Mouse (Mus musculus) lung, postnatal 0 days (tissue): ENCODE measurements around the gene Ifna1. TPM values are rescaled to one million over a fixed set of nuclear protein-coding genes. Genes with fewer than 3 reads are reported as not detected.

Experiments
- ATAC-seq: fragments of 200-750 bp; cut with Nextera tagmentation; 2 replicates; pipeline ENCODE4 v1.8.0; 2017; ENCODE audit warnings: moderate library complexity
- DNase-seq: peaks from one replicate; pipeline ENCODE4 v3.0.0-alpha.2; 2016; ENCODE audit warnings: low spot score
- H3K27ac ChIP-seq: fragments of 300-500 bp; sonication (generic); 2 replicates; pipeline ENCODE4 v1.5.1; 2014; ENCODE audit warnings: antibody characterized with exemption, mild to moderate bottlenecking, low read length, mixed read lengths
- H3K27me3 ChIP-seq: fragments of 300-500 bp; sonication (generic); replicated peaks from 2 replicates; pipeline ENCODE4 v1.6.1; 2014; ENCODE audit warnings: low read length, mixed read lengths; ENCODE audit not compliant: insufficient read depth
- H3K36me3 ChIP-seq: fragments of 300-500 bp; sonication (generic); 2 replicates; pipeline ENCODE4 v1.6.1; 2014; ENCODE audit warnings: low read length, mixed read lengths; ENCODE audit not compliant: insufficient read depth
- H3K4me1 ChIP-seq: fragments of 300-500 bp; sonication (generic); 2 replicates; pipeline ENCODE4 v1.6.1; 2014; ENCODE audit warnings: antibody characterized with exemption, low read depth, low read length, mixed read lengths; ENCODE audit not compliant: insufficient read depth
- H3K4me2 ChIP-seq: fragments of 300-500 bp; sonication (generic); replicated peaks from 2 replicates; pipeline ENCODE4 v1.6.1; 2014; ENCODE audit warnings: low read depth, mild to moderate bottlenecking, low read length, moderate library complexity, mixed read lengths
- H3K4me3 ChIP-seq: fragments of 300-500 bp; sonication (generic); 2 replicates; pipeline ENCODE4 v1.5.1; 2014; ENCODE audit warnings: low read depth, low read length
- H3K9ac ChIP-seq: fragments of 300-500 bp; sonication (generic); replicated peaks from 2 replicates; pipeline ENCODE4 v1.6.1; 2014; ENCODE audit warnings: low read depth, mild to moderate bottlenecking
- H3K9me3 ChIP-seq: fragments of 300-500 bp; sonication (generic); 2 replicates; pipeline ENCODE4 v1.6.1; 2016; ENCODE audit warnings: low read length, mixed read lengths
- CTCF ChIP-seq: IDR thresholded peaks from 2 replicates; pipeline ENCODE4 v1.5.1; 2016; ENCODE audit warnings: antibody characterized with exemption, mild to moderate bottlenecking
- EP300 ChIP-seq: IDR thresholded peaks from 2 replicates; pipeline ENCODE4 v1.6.1; 2016; ENCODE audit warnings: antibody characterized with exemption, mild to moderate bottlenecking, control low read depth
- WGBS: fragments of 180-500 bp; shearing (Covaris S2); extraction: QIAGEN DNeasy Blood & Tissue Kit; methylation state at CpG from one replicate; pipeline ENCODE4 v1.1.7; 2014; 5-methylcytosine and 5-hydroxymethylcytosine counted together
- polyA plus RNA-seq: library from polyadenylated mRNA; unstranded; fragments of >200 nt; fragmentation: Nextera tagmentation; extraction: Ambion mirVana; gene quantifications from 2 replicates; pipeline ENCODE4 v1.2.1, GENCODE M21; 2015

Ifna1 gene
- polyA plus RNA-seq, 1 experiment from 2014 or later, result not detected

DNA sequence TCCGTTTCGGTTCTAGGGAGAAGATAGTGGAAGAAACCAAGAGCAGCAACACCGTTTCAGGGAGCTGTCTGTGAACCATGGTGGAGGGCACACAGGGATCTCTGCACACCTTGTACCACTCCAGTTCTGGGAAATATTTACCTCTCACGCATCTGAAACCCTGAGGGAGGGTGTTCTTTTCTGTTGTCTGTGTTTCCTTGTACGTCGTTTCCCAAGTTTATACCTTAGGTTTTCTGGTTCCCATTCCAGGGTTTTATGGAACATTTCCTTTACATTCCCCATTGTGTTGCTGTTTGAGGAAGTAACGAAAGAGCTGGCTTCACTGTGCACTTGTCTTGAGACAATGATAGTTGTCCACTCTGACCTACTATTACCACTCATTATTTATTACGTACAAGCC is 30.2 kb downstream of the Ifna1 start, which contains the start of gene Ifne:
Ifne (minus strand) TSS at position 101 of the 400 bp plus-strand sequence.
- no peak for ATAC-seq
- 80% methylated on average over 8 of the region's 8 CpGs for WGBS

DNA sequence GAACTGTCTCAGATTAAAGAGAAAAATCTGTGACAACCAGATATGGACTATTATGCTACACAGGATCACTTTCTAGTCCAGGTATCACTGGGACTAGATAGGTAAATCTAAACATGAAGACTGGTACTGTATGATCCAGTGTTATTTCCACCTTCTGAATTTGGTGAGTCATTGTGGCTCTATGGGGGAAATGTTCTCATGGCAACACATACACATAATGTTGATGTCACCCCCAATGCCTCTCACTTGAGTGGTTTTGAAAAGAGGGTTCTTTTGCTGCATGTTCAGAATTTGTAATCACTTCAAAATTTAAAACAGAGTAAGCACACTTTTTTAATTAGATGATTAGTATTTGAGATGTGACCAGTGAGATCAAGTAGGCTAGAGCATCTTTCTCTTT is 38.3 kb downstream of the Ifna1 start:
- Histone ChIP-seq H3K4me3 (no peak overlapping the region), H3K27ac (no peak overlapping the region), H3K4me2 (no peak overlapping the region), H3K4me1 (no peaks in the 10 kb centered on the region), H3K9ac (no peak overlapping the region), H3K36me3 (no peaks in the 10 kb centered on the region), H3K27me3 (no peaks in the 10 kb centered on the region), H3K9me3 (no peaks in the 10 kb centered on the region)
- TF ChIP-seq EP300, result no peak
- no peak for TF ChIP-seq CTCF
- DNase-seq (no peak), ATAC-seq (no peak)

More for the DNA sequence above, 30.2 kb downstream of the Ifna1 start, which contains the start of gene Ifne:
- Histone ChIP-seq H3K4me2 (no peak within 1 kb of the TSS), H3K9ac (no peak within 1 kb of the TSS), H3K4me3 (no peak within 1 kb of the TSS), H3K4me1 (no peaks in the 10 kb centered on the region), H3K9me3 (no peaks in the 10 kb centered on the region), H3K27me3 (no peaks in the 10 kb centered on the region), H3K27ac (no peak within 1 kb of the TSS), H3K36me3 (no peaks in the 10 kb centered on the region)
- DNase-seq, result no peak
- TF ChIP-seq EP300, result no peak
- TF ChIP-seq CTCF, result no peak

DNA sequence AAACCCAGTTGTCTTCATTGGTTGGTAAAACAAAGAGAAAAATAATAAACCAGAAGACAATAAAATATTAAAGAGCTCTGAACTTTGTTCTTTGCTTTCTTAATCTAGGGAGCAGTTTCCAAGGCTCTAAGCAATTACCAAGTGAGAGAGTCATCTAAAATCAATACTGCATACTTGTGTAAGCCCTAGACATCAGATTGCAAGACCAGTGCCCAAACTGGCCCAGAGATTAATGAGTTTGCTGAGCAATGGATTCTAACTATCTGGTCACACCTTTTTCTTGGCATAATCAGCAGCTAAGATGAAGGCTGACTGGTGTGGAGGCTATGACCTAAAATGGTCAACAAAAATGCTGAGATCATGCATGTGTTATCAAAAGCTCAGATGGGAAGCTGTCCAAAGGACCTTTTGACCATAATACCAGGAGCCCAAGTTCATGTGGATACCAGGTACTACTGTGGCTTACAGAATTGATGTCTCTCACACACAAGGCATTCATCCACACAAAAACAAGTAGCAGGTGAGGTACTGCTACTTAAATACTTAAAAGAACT is 43.4 kb downstream of the Ifna1 start:
- Histone ChIP-seq H3K9me3 (no peaks in the 10 kb centered on the region), H3K4me1 (no peaks in the 10 kb centered on the region), H3K4me3 (no peak overlapping the region), H3K4me2 (no peak overlapping the region), H3K27me3 (no peaks in the 10 kb centered on the region), H3K27ac (no peak overlapping the region), H3K36me3 (no peaks in the 10 kb centered on the region), H3K9ac (no peak overlapping the region)
- TF ChIP-seq CTCF (no peak), EP300 (no peak)
- ATAC-seq (no peak), DNase-seq (no peak)

Other genes with a start within 250 kb of the Ifna1 start
- not detected in 2 replicates for gene Ifna12, start 246.7 kb upstream of the Ifna1 start, polyA plus RNA-seq
- not detected in 2 replicates for gene C87499, start 215.7 kb upstream of the Ifna1 start, polyA plus RNA-seq
- gene Ifna13, start 205.6 kb upstream of the Ifna1 start, polyA plus RNA-seq, result not detected in 2 replicates
- gene Ifna16, start 173.2 kb upstream of the Ifna1 start, polyA plus RNA-seq, result not detected in 2 replicates
- not detected in 2 replicates for gene Ifna2, start 166.2 kb upstream of the Ifna1 start, polyA plus RNA-seq
- gene Ifnab, start 158.7 kb upstream of the Ifna1 start, polyA plus RNA-seq, result not detected in 2 replicates
- 0.19 TPM in 1 of 2 replicates, not detected in the other for gene Gm26566, start 128.3 kb upstream of the Ifna1 start, polyA plus RNA-seq
- gene Klhl9, start 127.6 kb upstream of the Ifna1 start, polyA plus RNA-seq, result 54.1 and 59.7 TPM in 2 replicates
- gene Gm13271, start 95.2 kb upstream of the Ifna1 start, polyA plus RNA-seq, result not detected in 2 replicates
- 0.38 and 0.44 TPM in 2 replicates for gene Gm13283, start 90.0 kb upstream of the Ifna1 start, polyA plus RNA-seq
- gene Gm13290, start 76.3 kb upstream of the Ifna1 start, polyA plus RNA-seq, result 0.40 TPM in 1 of 2 replicates, not detected in the other
- gene Gm13289, start 73.2 kb upstream of the Ifna1 start, polyA plus RNA-seq, result not detected in 2 replicates
- gene Gm13272, start 70.2 kb upstream of the Ifna1 start, polyA plus RNA-seq, result not detected in 2 replicates
- 0.26 and 0.61 TPM in 2 replicates for gene Ifnz, start 68.0 kb upstream of the Ifna1 start, polyA plus RNA-seq
- 0.30 TPM in 1 of 2 replicates, not detected in the other for gene Gm13276, start 64.4 kb upstream of the Ifna1 start, polyA plus RNA-seq
- gene Gm13277, start 61.5 kb upstream of the Ifna1 start, polyA plus RNA-seq, result not detected in 2 replicates
- gene Gm13278, start 58.5 kb upstream of the Ifna1 start, polyA plus RNA-seq, result not detected in 2 replicates
- gene Gm13275, start 55.6 kb upstream of the Ifna1 start, polyA plus RNA-seq, result not detected in 2 replicates
- not detected in 2 replicates for gene Gm13279, start 52.7 kb upstream of the Ifna1 start, polyA plus RNA-seq
- gene Gm13285, start 50.4 kb upstream of the Ifna1 start, polyA plus RNA-seq, result 1.8 and 2.4 TPM in 2 replicates
- gene Gm13287, start 46.8 kb upstream of the Ifna1 start, polyA plus RNA-seq, result not detected in 2 replicates
- 0.05 TPM in 1 of 2 replicates, not detected in the other for gene Gm13288, start 44.6 kb upstream of the Ifna1 start, polyA plus RNA-seq
- gene Ifna7, start 33.9 kb upstream of the Ifna1 start, polyA plus RNA-seq, result not detected in 2 replicates
- not detected in 2 replicates for gene Ifna11, start 30.1 kb upstream of the Ifna1 start, polyA plus RNA-seq
- gene Ifna6, start 22.7 kb upstream of the Ifna1 start, polyA plus RNA-seq, result not detected in 2 replicates
- gene Ifna5, start 14.6 kb upstream of the Ifna1 start, polyA plus RNA-seq, result not detected in 2 replicates
- not detected in 2 replicates for gene Ifna4, start 8.2 kb upstream of the Ifna1 start, polyA plus RNA-seq
- not detected in 2 replicates for gene Ifne, start 30.1 kb downstream of the Ifna1 start, polyA plus RNA-seq